Mouse (Mus musculus) lung, adult 2 months (tissue): Measurements from ENCODE around the gene Camkv.

Experiments used
- CTCF ChIP-seq: fragments of 200-500 bp; IDR thresholded peaks from 2 replicates; pipeline ENCODE4 v1.5.1; 2011; ENCODE audit warnings: mild to moderate bottlenecking, low read length, control low read depth; ENCODE audit not compliant: insufficient read depth
- POLR2A ChIP-seq: fragments of 200-500 bp; IDR thresholded peaks from 2 replicates; pipeline ENCODE4 v1.6.1; 2011; ENCODE audit warnings: low read depth, mild to moderate bottlenecking, control low read depth, low read length, borderline replicate concordance; ENCODE audit errors: extremely low read depth

GRCm38 (mm10) chr9:107901627-107901914, 33.9 kb upstream of the Camkv start:
- TF ChIP-seq POLR2A (no peak), CTCF (no peak)
